Mouse (Mus musculus) stomach, postnatal 0 days (tissue): Measurements from ENCODE around the gene Man2b1. TPM values are rescaled to one million over a fixed set of nuclear protein-coding genes. Genes with fewer than 3 reads are reported as not detected.

Experiments
- ATAC-seq: fragments of 200-750 bp; cut with Nextera tagmentation; 2 replicates; pipeline ENCODE4 v1.8.0; 2017; ENCODE audit not compliant: low FRiP score, low TSS enrichment
- DNase-seq: peaks from one replicate; pipeline ENCODE4 v3.0.0-alpha.2; 2016; ENCODE audit warnings: low spot score
- H3K27ac ChIP-seq: fragments of 300-500 bp; sonication (generic); replicated peaks from 2 replicates; pipeline ENCODE4 v1.5.1; 2014; ENCODE audit warnings: mild to moderate bottlenecking, control low read depth
- H3K27me3 ChIP-seq: fragments of 300-500 bp; sonication (generic); 2 replicates; pipeline ENCODE4 v1.6.1; 2014; ENCODE audit warnings: low read length; ENCODE audit not compliant: control insufficient read depth, insufficient read depth
- H3K36me3 ChIP-seq: fragments of 300-500 bp; sonication (generic); 2 replicates; pipeline ENCODE4 v1.6.1; 2014; ENCODE audit warnings: low read length, mixed read lengths; ENCODE audit not compliant: control insufficient read depth, insufficient read depth
- H3K4me1 ChIP-seq: fragments of 300-500 bp; sonication (generic); replicated peaks from 2 replicates; pipeline ENCODE4 v1.6.1; 2014; ENCODE audit warnings: antibody characterized with exemption; ENCODE audit not compliant: control insufficient read depth, insufficient read depth
- H3K4me2 ChIP-seq: fragments of 300-500 bp; sonication (generic); replicated peaks from 2 replicates; pipeline ENCODE4 v1.6.1; 2014; ENCODE audit warnings: low read depth, mild to moderate bottlenecking, control low read depth, moderate library complexity
- H3K4me3 ChIP-seq: fragments of 300-500 bp; sonication (generic); 2 replicates; pipeline ENCODE4 v1.5.1; 2014; ENCODE audit warnings: low read depth, low read length, control low read depth
- H3K9ac ChIP-seq: fragments of 300-500 bp; sonication (generic); 2 replicates; pipeline ENCODE4 v1.6.1; 2014; ENCODE audit warnings: mild to moderate bottlenecking, low read length, control low read depth, mixed read lengths
- H3K9me3 ChIP-seq: fragments of 300-500 bp; sonication (generic); 2 replicates; pipeline ENCODE4 v1.6.1; 2016; ENCODE audit warnings: low read length; ENCODE audit not compliant: control insufficient read depth
- CTCF ChIP-seq: IDR thresholded peaks from 2 replicates; pipeline ENCODE4 v1.5.1; 2016; ENCODE audit warnings: antibody characterized with exemption, low read depth, mild to moderate bottlenecking, moderate library complexity
- EP300 ChIP-seq: optimal IDR thresholded peaks from 2 replicates; pipeline ENCODE3; 2016; ENCODE audit warnings: antibody characterized with exemption
- WGBS: fragments of 180-500 bp; shearing (Covaris S2); extraction: QIAGEN DNeasy Blood & Tissue Kit; methylation state at CpG from one replicate; pipeline ENCODE4 v1.1.7; 2014; 5-methylcytosine and 5-hydroxymethylcytosine counted together
- polyA plus RNA-seq: library from polyadenylated mRNA; unstranded; fragments of >200 nt; fragmentation: Nextera tagmentation; extraction: Ambion mirVana; gene quantifications from 2 replicates; pipeline ENCODE4 v1.2.1, GENCODE M21; 2015

The Man2b1 gene
- polyA plus RNA-seq, 1 experiment from 2014 or later, result 29.1 TPM

- Histone ChIP-seq H3K4me1 (peaks cover 4% of the 10 kb centered on the region; the same call in 1 of the 2 replicates), H3K36me3 (peaks cover 2% of the 10 kb centered on the region; the same call in 1 of the 2 replicates), H3K4me3 (peak within 1 kb of the TSS; percentile 81), H3K27me3 (no peaks in the 10 kb centered on the region), H3K27ac (peak within 1 kb of the TSS; percentile 76), H3K4me2 (peak within 1 kb of the TSS; percentile 97), H3K9me3 (no peaks in the 10 kb centered on the region), H3K9ac (peak within 1 kb of the TSS; percentile 76)
- DNase-seq (peak; percentile 94), ATAC-seq (peak; percentile 91)
- under 1% methylated on average over 52 of the region's 53 CpGs for WGBS
- TF ChIP-seq CTCF, result 0 out of 2 replicates have a peak, but pooled peaks have one; percentile 20
- no peak for TF ChIP-seq EP300
Measured at GRCm38 (mm10) chr8:85059879-85060616, 23.0 kb upstream of the Man2b1 start, which contains the start of gene Fbxw9. Fbxw9 (plus strand) TSS chr8:85060055.

- ATAC-seq (no peak), DNase-seq (no peak)
- 92% methylated on average over 4 of the region's 4 CpGs for WGBS
- Histone ChIP-seq H3K27ac (no peak overlapping the region), H3K4me3 (no peak overlapping the region), H3K9me3 (no peaks in the 10 kb centered on the region), H3K36me3 (no peaks in the 10 kb centered on the region), H3K4me1 (peaks cover 4% of the 10 kb centered on the region; the same call in 1 of the 2 replicates), H3K9ac (no peak overlapping the region), H3K27me3 (no peaks in the 10 kb centered on the region), H3K4me2 (no peak overlapping the region)
- no peak for TF ChIP-seq CTCF
- TF ChIP-seq EP300, result no peak
Measured at GRCm38 (mm10) chr8:85062603-85063002, 20.5 kb upstream of the Man2b1 start.

DNA sequence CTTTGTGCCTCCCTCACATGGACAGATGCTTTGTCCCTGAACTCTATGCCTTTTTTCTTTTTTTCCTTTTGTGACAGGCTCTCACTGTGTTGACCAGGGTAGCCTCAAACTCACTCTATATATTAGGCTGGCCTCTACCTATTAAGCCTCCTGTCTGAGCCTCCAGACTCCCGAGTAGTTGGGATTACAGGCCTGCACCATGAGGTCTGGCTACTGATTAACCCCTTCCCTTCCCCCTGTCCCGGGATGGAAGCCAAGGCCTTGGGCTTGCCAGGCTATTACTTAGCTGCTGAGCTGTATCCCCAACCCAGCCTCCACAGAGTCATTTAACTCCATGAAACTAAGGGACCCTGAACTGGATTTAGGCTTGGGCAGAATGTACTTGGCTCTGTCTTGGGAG lies 17.9 kb upstream of the Man2b1 start:
- H3K27me3 ChIP-seq, result no peaks in the 10 kb centered on the region
- ATAC-seq, result no peak

GRCm38 (mm10) chr8:85067155-85067554 lies 15.9 kb upstream of the Man2b1 start:
- no peak for ATAC-seq
- H3K27me3 ChIP-seq, result no peaks in the 10 kb centered on the region
- WGBS, result 87% methylated on average over 2 of the region's 2 CpGs
- H3K36me3 ChIP-seq, result no peaks in the 10 kb centered on the region
- no peak overlapping the region for H3K9ac ChIP-seq
- no peak overlapping the region for H3K27ac ChIP-seq
- 0 out of 2 replicates have a peak, but pooled peaks cover 2% of the 10 kb centered on the region for H3K4me1 ChIP-seq
- no peak overlapping the region for H3K4me3 ChIP-seq
- TF ChIP-seq EP300 (no peak), CTCF (no peak)
- no peak for DNase-seq
- H3K9me3 ChIP-seq, result no peaks in the 10 kb centered on the region
- no peak overlapping the region for H3K4me2 ChIP-seq

More for the DNA sequence above, 17.9 kb upstream of the Man2b1 start:
- no peak overlapping the region for H3K4me2 ChIP-seq
- 31% methylated on average over 2 of the region's 2 CpGs for WGBS
- no peaks in the 10 kb centered on the region for H3K36me3 ChIP-seq
- no peak overlapping the region for H3K9ac ChIP-seq
- no peaks in the 10 kb centered on the region for H3K9me3 ChIP-seq
- no peak for DNase-seq
- TF ChIP-seq CTCF, result no peak
- TF ChIP-seq EP300, result no peak
- peaks cover 4% of the 10 kb centered on the region; the same call in 1 of the 2 replicates for H3K4me1 ChIP-seq
- no peak overlapping the region for H3K27ac ChIP-seq
- H3K4me3 ChIP-seq, result no peak overlapping the region

- Histone ChIP-seq H3K4me3 (no peak within 1 kb of the TSS), H3K36me3 (no peaks in the 10 kb centered on the region), H3K4me2 (no peak within 1 kb of the TSS), H3K4me1 (0 out of 2 replicates have a peak, but pooled peaks cover 4% of the 10 kb centered on the region), H3K27ac (no peak within 1 kb of the TSS), H3K27me3 (no peaks in the 10 kb centered on the region), H3K9me3 (no peaks in the 10 kb centered on the region), H3K9ac (no peak within 1 kb of the TSS)
- ATAC-seq, result no peak
- TF ChIP-seq EP300 (no peak), CTCF (no peak)
- DNase-seq, result no peak
Measured at GRCm38 (mm10) chr8:85067982-85068381, 15.1 kb upstream of the Man2b1 start, which contains the start of gene Gm5741. Gm5741 (minus strand) TSS chr8:85067982.

DNA sequence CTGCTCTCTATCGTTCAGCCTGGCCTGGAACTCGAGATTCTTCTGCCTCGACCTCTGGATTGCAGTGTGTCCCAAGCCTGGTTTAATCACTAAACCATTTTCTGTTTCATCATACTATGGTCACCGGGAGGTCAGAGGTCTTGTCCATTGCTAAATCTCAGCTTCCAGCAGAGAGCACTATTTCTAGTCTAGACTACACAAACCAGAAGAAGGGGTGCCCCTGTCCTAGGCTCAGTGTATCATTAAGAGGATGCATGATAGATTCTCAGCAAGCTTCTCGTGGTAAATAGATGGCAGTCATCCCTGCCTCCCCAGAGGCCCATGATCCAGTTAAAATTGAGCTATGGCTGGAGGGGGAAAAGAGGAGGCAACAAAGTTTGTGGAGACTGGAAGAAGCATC lies 12.0 kb upstream of the Man2b1 start:
- Histone ChIP-seq H3K27me3 (no peaks in the 10 kb centered on the region), H3K27ac (peak overlapping the region; percentile 98; the same call in 1 of the 2 replicates), H3K36me3 (0 out of 2 replicates have a peak, but pooled peaks cover 11% of the 10 kb centered on the region), H3K4me3 (peak overlapping the region; percentile 90), H3K4me1 (0 out of 2 replicates have a peak, but pooled peaks cover 4% of the 10 kb centered on the region), H3K4me2 (peak overlapping the region; percentile 68), H3K9ac (no peak overlapping the region), H3K9me3 (no peaks in the 10 kb centered on the region)
- WGBS, result 79% methylated on average over 5 of the region's 5 CpGs
- no peak for TF ChIP-seq EP300
- no peak for TF ChIP-seq CTCF
- DNase-seq (no peak), ATAC-seq (no peak)
